Mouse (Mus musculus) embryonic facial prominence, embryonic 11.5 days (tissue): ENCODE measurements at regions not wholly inside any gene's neighbourhood (a gene's known extent, or its start where the extent isn't known, plus 50 kb on each side); places are given as distances from the start of the nearest gene placed in this dataset.

Experiments used
- ATAC-seq: fragments of 200-750 bp; cut with Nextera tagmentation; replicated peaks from 2 replicates; pipeline ENCODE4 v1.8.0; 2017; ENCODE audit warnings: low read depth; ENCODE audit not compliant: insufficient number of reproducible peaks, low FRiP score, low TSS enrichment
- DNase-seq: peaks from one replicate; pipeline ENCODE4 v3.0.0-alpha.2; 2015; ENCODE audit warnings: low spot score
- H3K27ac ChIP-seq: fragments of 300-500 bp; sonication (generic); replicated peaks from 2 replicates; pipeline ENCODE4 v1.5.1; 2014; ENCODE audit warnings: mild to moderate bottlenecking, low read depth, low read length, control low read depth
- H3K27me3 ChIP-seq: fragments of 300-500 bp; sonication (generic); 2 replicates; pipeline ENCODE4 v1.6.1; 2014; ENCODE audit warnings: mild to moderate bottlenecking, low read length, moderate library complexity, mixed read lengths; ENCODE audit not compliant: control insufficient read depth, insufficient read depth
- H3K36me3 ChIP-seq: fragments of 300-500 bp; sonication (generic); replicated peaks from 2 replicates; pipeline ENCODE4 v1.6.1; 2014; ENCODE audit warnings: low read depth, mild to moderate bottlenecking, low read length, moderate library complexity, mixed read lengths; ENCODE audit not compliant: control insufficient read depth, insufficient read depth
- H3K4me1 ChIP-seq: fragments of 300-500 bp; sonication (generic); 2 replicates; pipeline ENCODE4 v1.6.1; 2014; ENCODE audit warnings: low read length, mixed read lengths; ENCODE audit not compliant: control insufficient read depth, insufficient read depth
- H3K4me2 ChIP-seq: fragments of 300-500 bp; sonication (generic); 2 replicates; pipeline ENCODE4 v1.6.1; 2014; ENCODE audit warnings: low read depth, mild to moderate bottlenecking, control low read depth, low read length, moderate library complexity
- H3K4me3 ChIP-seq: fragments of 300-500 bp; sonication (generic); 2 replicates; pipeline ENCODE4 v1.5.1; 2014; ENCODE audit warnings: low read depth, low read length, control low read depth
- H3K9ac ChIP-seq: fragments of 300-500 bp; sonication (generic); replicated peaks from 2 replicates; pipeline ENCODE4 v1.6.1; 2014; ENCODE audit warnings: mild to moderate bottlenecking, control low read depth, low read length
- H3K9me3 ChIP-seq: fragments of 300-500 bp; sonication (generic); replicated peaks from 2 replicates; pipeline ENCODE4 v1.6.1; 2016; ENCODE audit warnings: mild to moderate bottlenecking, low read length, inconsistent platforms, mixed read lengths; ENCODE audit not compliant: control insufficient read depth
- WGBS: fragments of 180-500 bp; shearing (Covaris S2); extraction: QIAGEN DNeasy Blood & Tissue Kit; methylation state at CpG from one replicate; pipeline ENCODE4 v1.1.7; 2014; 5-methylcytosine and 5-hydroxymethylcytosine counted together

DNA sequence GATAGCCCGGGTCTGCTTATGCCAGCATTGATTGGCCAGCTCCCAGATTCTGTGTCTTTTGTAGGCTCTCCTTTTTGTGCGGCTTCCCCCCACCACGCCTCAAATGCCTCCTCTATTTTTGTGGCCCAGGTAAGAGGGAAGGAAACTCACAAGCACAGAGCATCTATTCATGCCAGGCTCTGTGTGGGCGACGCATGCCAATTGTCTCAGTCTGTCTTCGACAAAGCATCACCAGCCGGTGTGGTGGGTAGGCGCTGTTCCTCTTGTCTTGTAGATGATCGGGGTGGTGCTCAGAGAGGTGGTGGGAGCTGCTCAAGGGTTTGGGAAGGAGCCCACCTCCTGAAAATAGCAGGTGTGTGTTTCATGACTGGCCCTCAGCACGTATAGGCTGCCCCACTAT lies 175.5 kb downstream of the Tmem132e start:
- DNase-seq (no peak), ATAC-seq (no peak)
- H3K4me2 ChIP-seq, result no peak overlapping the region
- H3K4me1 ChIP-seq, result no peaks in the 10 kb centered on the region
- no peak overlapping the region for H3K27ac ChIP-seq
- no peaks in the 10 kb centered on the region for H3K27me3 ChIP-seq
- 75% methylated on average over 10 of the region's 10 CpGs for WGBS
- H3K36me3 ChIP-seq, result no peaks in the 10 kb centered on the region
- H3K9me3 ChIP-seq, result no peaks in the 10 kb centered on the region
- no peak overlapping the region for H3K9ac ChIP-seq
- H3K4me3 ChIP-seq, result no peak overlapping the region

DNA sequence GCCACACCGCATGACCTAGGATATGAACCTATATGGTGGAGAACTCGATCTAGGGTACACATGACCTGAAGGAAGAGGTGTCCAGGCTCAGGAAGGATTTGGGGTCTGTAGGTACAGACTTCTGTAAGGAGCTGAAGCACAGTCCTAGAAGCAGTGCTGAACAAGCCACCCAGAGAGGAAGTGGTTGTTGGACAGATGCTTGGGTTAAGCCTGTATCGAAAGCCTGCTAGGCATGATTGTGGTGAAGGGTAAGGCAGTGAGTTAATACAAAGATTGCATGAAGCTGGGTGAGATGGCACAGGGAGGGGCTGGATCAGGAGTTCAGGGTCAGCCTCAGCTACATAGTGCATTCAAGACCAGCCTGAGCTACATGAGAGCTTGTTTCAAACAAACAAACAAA lies 153.3 kb downstream of the Tmem132e start:
- H3K4me3 ChIP-seq, result no peak overlapping the region
- no peaks in the 10 kb centered on the region for H3K36me3 ChIP-seq
- H3K9me3 ChIP-seq, result no peaks in the 10 kb centered on the region
- H3K4me1 ChIP-seq, result no peaks in the 10 kb centered on the region; the same call in 1 of the 2 replicates
- DNase-seq (no peak), ATAC-seq (no peak)
- no peak overlapping the region for H3K4me2 ChIP-seq
- WGBS, result 96% methylated on average over 3 of the region's 3 CpGs
- no peak overlapping the region for H3K9ac ChIP-seq
- no peaks in the 10 kb centered on the region for H3K27me3 ChIP-seq
- H3K27ac ChIP-seq, result no peak overlapping the region

DNA sequence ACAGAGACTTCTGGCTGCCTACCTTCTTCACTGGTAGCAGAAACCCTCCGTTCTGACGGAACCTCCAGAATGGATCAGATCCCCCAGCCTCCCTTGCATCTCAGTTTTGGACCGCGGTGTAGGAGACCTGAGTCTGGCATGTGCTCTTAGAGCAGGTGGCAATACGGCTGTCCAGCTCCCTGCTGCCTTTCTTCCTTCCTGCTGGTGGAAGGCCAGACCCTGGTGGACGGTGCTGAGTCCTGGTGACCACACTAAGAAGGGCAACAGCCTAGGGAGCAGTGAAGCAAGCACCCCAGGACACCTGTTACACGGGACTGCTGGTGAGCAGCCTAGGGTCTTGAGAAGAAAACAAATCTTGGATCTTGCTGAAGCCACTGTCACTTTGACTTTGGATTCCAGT lies 152.7 kb downstream of the Tmem132e start:
- H3K9me3 ChIP-seq, result no peaks in the 10 kb centered on the region
- H3K27ac ChIP-seq, result no peak overlapping the region
- no peak overlapping the region for H3K4me3 ChIP-seq
- H3K36me3 ChIP-seq, result no peaks in the 10 kb centered on the region
- WGBS, result 92% methylated on average over 7 of the region's 7 CpGs
- no peaks in the 10 kb centered on the region for H3K27me3 ChIP-seq
- DNase-seq (no peak), ATAC-seq (no peak)
- no peaks in the 10 kb centered on the region; the same call in 1 of the 2 replicates for H3K4me1 ChIP-seq
- no peak overlapping the region for H3K9ac ChIP-seq
- no peak overlapping the region for H3K4me2 ChIP-seq

DNA sequence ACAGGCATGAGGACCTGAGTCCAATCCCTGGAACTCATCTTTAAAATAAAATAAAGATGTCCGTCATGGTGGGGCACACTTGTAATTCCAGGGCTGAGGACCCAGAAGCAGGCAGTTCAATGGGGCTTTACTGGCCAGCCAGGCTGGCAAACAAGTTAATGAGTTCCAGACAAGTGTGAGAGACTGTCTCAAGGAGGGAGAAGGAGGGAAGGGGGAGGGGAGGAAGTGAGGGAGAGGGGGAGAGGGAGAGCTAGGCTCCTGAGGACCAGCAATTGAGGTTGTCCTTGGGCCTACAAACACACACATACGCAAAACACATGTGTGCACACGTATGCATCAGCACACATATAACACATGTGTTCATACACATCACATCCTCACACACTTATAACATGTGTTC lies 149.2 kb downstream of the Tmem132e start:
- no peak for ATAC-seq
- no peak overlapping the region for H3K27ac ChIP-seq
- WGBS, result 46% methylated on average over 3 of the region's 3 CpGs

DNA sequence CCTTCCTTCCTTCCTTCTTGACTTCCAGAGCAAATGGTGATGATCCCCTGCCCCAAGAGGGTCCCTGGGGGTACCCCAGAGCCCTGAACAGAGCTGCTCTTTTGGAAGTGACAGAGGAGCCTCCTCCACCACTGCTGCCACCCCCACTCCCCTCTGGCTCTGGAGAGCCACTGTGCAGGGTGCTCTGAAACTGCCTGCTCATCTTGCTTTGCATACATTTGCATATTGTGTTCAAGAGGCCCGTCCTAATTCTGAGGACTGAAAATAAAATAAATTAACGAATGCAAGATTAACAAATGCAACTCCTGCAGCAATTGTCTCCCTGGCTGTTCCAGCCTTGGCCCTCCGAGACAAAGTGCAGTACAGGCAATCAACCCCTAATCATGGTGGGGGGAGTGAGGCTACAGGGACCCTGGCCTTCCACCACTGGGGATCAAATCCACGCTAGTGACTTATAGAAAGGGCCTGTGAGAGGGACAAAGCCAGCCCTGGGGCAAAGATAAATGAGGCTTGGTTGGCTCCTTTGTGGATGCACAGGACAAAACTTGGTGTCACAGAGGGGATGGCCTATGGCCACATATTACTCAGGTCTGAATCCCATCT lies 134.6 kb downstream of the Tmem132e start:
- DNase-seq, result no peak
- H3K27ac ChIP-seq, result no peak overlapping the region
- no peaks in the 10 kb centered on the region for H3K36me3 ChIP-seq
- ATAC-seq, result no peak
- no peak overlapping the region for H3K4me3 ChIP-seq
- no peaks in the 10 kb centered on the region for H3K27me3 ChIP-seq
- H3K9me3 ChIP-seq, result no peaks in the 10 kb centered on the region
- no peak overlapping the region for H3K4me2 ChIP-seq
- no peak overlapping the region for H3K9ac ChIP-seq
- no peaks in the 10 kb centered on the region for H3K4me1 ChIP-seq
- 33% methylated on average over 4 of the region's 4 CpGs for WGBS

More for the DNA sequence above, 149.2 kb downstream of the Tmem132e start:
- Histone ChIP-seq H3K27me3 (no peaks in the 10 kb centered on the region), H3K9me3 (no peaks in the 10 kb centered on the region), H3K4me2 (no peak overlapping the region), H3K9ac (no peak overlapping the region), H3K4me1 (no peaks in the 10 kb centered on the region; the same call in 1 of the 2 replicates), H3K4me3 (no peak overlapping the region), H3K36me3 (no peaks in the 10 kb centered on the region)
- peak; percentile 78 for DNase-seq

GRCm38 (mm10) chr11:82521383-82521782 lies 132.7 kb downstream of the Tmem132e start:
- Histone ChIP-seq H3K9me3 (no peaks in the 10 kb centered on the region), H3K9ac (no peak overlapping the region), H3K4me3 (no peak overlapping the region), H3K27ac (no peak overlapping the region), H3K27me3 (no peaks in the 10 kb centered on the region), H3K4me1 (no peaks in the 10 kb centered on the region), H3K4me2 (no peak overlapping the region), H3K36me3 (no peaks in the 10 kb centered on the region)
- 56% methylated on average over 9 of the region's 9 CpGs for WGBS
- DNase-seq, result no peak
- no peak for ATAC-seq

- H3K4me3 ChIP-seq, result no peak overlapping the region
- DNase-seq (peak; percentile 4), ATAC-seq (no peak)
- H3K9ac ChIP-seq, result no peak overlapping the region
- no peaks in the 10 kb centered on the region for H3K9me3 ChIP-seq
- H3K4me1 ChIP-seq, result no peaks in the 10 kb centered on the region
- 24% methylated on average over 6 of the region's 6 CpGs for WGBS
- no peak overlapping the region for H3K27ac ChIP-seq
- H3K4me2 ChIP-seq, result no peak overlapping the region
- no peaks in the 10 kb centered on the region for H3K36me3 ChIP-seq
- no peaks in the 10 kb centered on the region for H3K27me3 ChIP-seq
Measured at GRCm38 (mm10) chr11:82518691-82519090, 130.0 kb downstream of the Tmem132e start.

DNA sequence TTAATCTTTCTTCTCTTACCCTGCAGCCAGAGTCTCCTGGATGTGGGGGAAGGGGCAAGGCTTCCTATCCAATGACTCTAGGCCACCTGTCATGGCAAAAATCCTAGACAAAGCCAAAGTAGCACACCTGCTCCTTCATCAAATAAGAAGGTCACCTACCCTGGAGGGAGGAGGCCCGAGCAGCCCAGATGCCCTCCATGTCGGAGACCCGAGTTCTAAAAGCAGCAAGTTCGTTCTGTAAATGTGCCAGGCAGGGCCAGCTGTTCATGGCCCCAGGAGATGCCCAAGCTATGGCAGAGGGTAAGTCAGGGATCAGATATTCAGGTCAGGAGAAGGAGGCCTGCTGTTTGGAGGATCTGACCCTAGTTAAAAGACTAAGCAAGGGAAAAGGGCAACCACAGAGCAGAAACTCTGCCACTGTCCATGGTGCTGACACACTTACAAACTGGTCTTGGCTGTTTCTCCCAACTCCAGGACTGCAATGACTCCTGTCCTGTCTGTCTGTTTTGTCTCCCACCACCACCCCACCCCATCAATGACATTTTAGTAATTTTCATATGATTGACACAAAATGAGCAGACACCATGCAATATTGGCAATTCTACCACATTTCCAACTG lies 125.9 kb downstream of the Tmem132e start:
- no peak overlapping the region for H3K4me3 ChIP-seq
- H3K9ac ChIP-seq, result no peak overlapping the region
- H3K36me3 ChIP-seq, result no peaks in the 10 kb centered on the region
- H3K27me3 ChIP-seq, result no peaks in the 10 kb centered on the region
- no peaks in the 10 kb centered on the region for H3K9me3 ChIP-seq
- DNase-seq (peak; percentile 81), ATAC-seq (no peak)
- no peaks in the 10 kb centered on the region for H3K4me1 ChIP-seq
- H3K27ac ChIP-seq, result no peak overlapping the region
- 83% methylated on average over 4 of the region's 4 CpGs for WGBS
- no peak overlapping the region for H3K4me2 ChIP-seq
